8 mouse cellular contexts compared by ENCODE assay signal in the genomic region with DNA sequence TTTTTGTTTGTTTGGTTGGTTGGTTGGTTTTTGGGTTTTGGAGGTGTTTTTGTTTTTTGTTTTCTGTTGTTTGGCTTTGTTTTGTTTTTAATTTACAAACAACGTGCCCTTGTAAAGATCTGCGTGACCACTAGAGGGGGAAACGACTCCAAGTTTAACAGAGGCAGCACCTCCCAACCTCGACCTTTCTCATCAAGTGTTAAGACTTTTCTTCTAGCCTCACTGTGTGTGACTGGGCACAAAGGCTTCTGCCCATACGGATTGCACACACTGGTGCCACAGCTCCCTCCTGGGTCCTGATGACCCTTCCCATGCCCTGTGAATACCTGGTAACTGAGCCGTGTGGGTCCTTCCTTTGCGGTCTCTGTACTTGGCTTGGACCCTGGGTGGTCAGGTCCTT. TPM values are rescaled to one million over a fixed set of nuclear protein-coding genes. Genes with fewer than 3 reads are reported as not detected.
DNase-seq lines count a peak whose midpoint lies in the region; ATAC-seq and TF ChIP-seq lines count a peak whose summit lies in the region.

No protein-coding gene starts in this region.

- no peak for ATAC-seq in forebrain, embryonic 16.5 days
- ATAC-seq in forebrain, postnatal 0 days, result no peak

- H3K9me3 ChIP-seq in forebrain, embryonic 10.5 days, result no peaks in the 10 kb centered on the region
- no peaks in the 10 kb centered on the region for H3K9me3 ChIP-seq in forebrain, embryonic 16.5 days (ENCODE audit: control insufficient read depth, low read length)
- no peaks in the 10 kb centered on the region for H3K9me3 ChIP-seq in forebrain, postnatal 0 days (ENCODE audit: low read length)

- H3K4me1 ChIP-seq in forebrain, embryonic 10.5 days, result peaks cover 17% of the 10 kb centered on the region
- H3K4me1 ChIP-seq in forebrain, embryonic 16.5 days (replicated peaks; ENCODE audit: control insufficient read depth, insufficient read depth, low read length), result peaks cover 11% of the 10 kb centered on the region
- no peaks in the 10 kb centered on the region; the same call in 1 of the 2 replicates for H3K4me1 ChIP-seq in spleen, adult 2 months (ENCODE audit: control insufficient read depth, insufficient read depth, insufficient read length)
- peaks cover 5% of the 10 kb centered on the region; the same call in 1 of the 2 replicates for H3K4me1 ChIP-seq in forebrain, postnatal 0 days (ENCODE audit: insufficient read depth)
- H3K4me1 ChIP-seq in olfactory bulb, adult 2 months (ENCODE audit: control insufficient read depth, insufficient read depth, low read length), result peaks cover 30% of the 10 kb centered on the region

- no peak overlapping the region for H3K27ac ChIP-seq in forebrain, embryonic 10.5 days
- H3K27ac ChIP-seq in forebrain, embryonic 16.5 days (ENCODE audit: low read length), result no peak overlapping the region
- H3K27ac ChIP-seq in spleen, adult 2 months (ENCODE audit: insufficient read depth, low read length), result no peak overlapping the region
- H3K27ac ChIP-seq in forebrain, postnatal 0 days (ENCODE audit: low read depth, low read length), result no peak overlapping the region
- H3K27ac ChIP-seq in olfactory bulb, adult 2 months (ENCODE audit: insufficient read depth, low read depth, low read length), result peak overlapping the region; percentile 93

- TF ChIP-seq CTCF in spleen, adult 2 months (IDR thresholded peaks at IDR 0.05; ENCODE audit: extremely low read depth, insufficient read depth, insufficient read length, insufficient replicate concordance), result peak; percentile 6; the same call in 1 of the 2 replicates
- peak; percentile 59 for TF ChIP-seq CTCF in forebrain, postnatal 0 days (IDR thresholded peaks at IDR 0.05; ENCODE audit: low read depth)
- no peak for TF ChIP-seq CTCF in olfactory bulb, adult 2 months (IDR thresholded peaks at IDR 0.05; ENCODE audit: insufficient read depth, low read depth, low read length)

- intact Hi-C loops in left cerebral cortex, postnatal 10 days (cut with DNase I), result no loop called here

- no peak overlapping the region for H3K4me3 ChIP-seq in forebrain, embryonic 10.5 days
- no peak overlapping the region for H3K4me3 ChIP-seq in forebrain, embryonic 16.5 days (replicated peaks; ENCODE audit: low read length)
- no peak overlapping the region for H3K4me3 ChIP-seq in spleen, adult 2 months (ENCODE audit: extremely low read depth, insufficient read depth, insufficient read length)
- no peak overlapping the region for H3K4me3 ChIP-seq in forebrain, postnatal 0 days (ENCODE audit: low read depth, low read length)
- no peak overlapping the region for H3K4me3 ChIP-seq in olfactory bulb, adult 2 months (ENCODE audit: insufficient read depth, low read depth, low read length)

- H3K36me3 ChIP-seq in forebrain, embryonic 10.5 days (replicated peaks), result no peaks in the 10 kb centered on the region
- no peaks in the 10 kb centered on the region for H3K36me3 ChIP-seq in forebrain, embryonic 16.5 days (ENCODE audit: control insufficient read depth, insufficient read depth)
- no peaks in the 10 kb centered on the region for H3K36me3 ChIP-seq in spleen, adult 2 months (ENCODE audit: control insufficient read depth, insufficient read depth, low read length)
- no peaks in the 10 kb centered on the region for H3K36me3 ChIP-seq in forebrain, postnatal 0 days (ENCODE audit: insufficient read depth)

- peaks cover 23% of the 10 kb centered on the region for H3K27me3 ChIP-seq in forebrain, embryonic 10.5 days (ENCODE audit: poor library complexity, severe bottlenecking)
- H3K27me3 ChIP-seq in forebrain, embryonic 16.5 days (replicated peaks; ENCODE audit: control insufficient read depth, insufficient read depth, low read length), result no peaks in the 10 kb centered on the region
- H3K27me3 ChIP-seq in spleen, adult 2 months (ENCODE audit: control insufficient read depth, insufficient read depth, low read length), result no peaks in the 10 kb centered on the region
- no peaks in the 10 kb centered on the region for H3K27me3 ChIP-seq in forebrain, postnatal 0 days (ENCODE audit: insufficient read depth, low read length)

- peak; percentile 34 for DNase-seq in forebrain, embryonic 10.5 days (ENCODE audit: extremely low spot score, low spot score)
- DNase-seq in spleen, adult 2 months (ENCODE audit: low read depth in 1 of 2, low spot score in 2 of 2), result no peak
- DNase-seq in spleen, postnatal 14 days (ENCODE audit: low spot score in 2 of 2), result no peak
- peak; percentile 45 for DNase-seq in forebrain, postnatal 0 days
- DNase-seq in left cerebral cortex, postnatal 10 days (ENCODE audit: extremely low spot score in 1 of 2, low spot score in 2 of 2), result no peak
- DNase-seq in right cerebral cortex, adult 18-20 months, result no peak

- TF ChIP-seq POLR2A in spleen, adult 2 months (IDR thresholded peaks at IDR 0.05; ENCODE audit: low read depth, low read length), result no peak
- TF ChIP-seq POLR2A in olfactory bulb, adult 2 months (IDR thresholded peaks at IDR 0.05; ENCODE audit: insufficient read depth, low read depth, low read length), result no peak

- H3K4me2 ChIP-seq in forebrain, embryonic 16.5 days (ENCODE audit: low read length), result no peak overlapping the region
- H3K4me2 ChIP-seq in forebrain, postnatal 0 days (ENCODE audit: low read depth), result no peak overlapping the region

- H3K9ac ChIP-seq in forebrain, embryonic 16.5 days (replicated peaks; ENCODE audit: low read depth, low read length), result no peak overlapping the region
- H3K9ac ChIP-seq in forebrain, postnatal 0 days, result no peak overlapping the region

- 33% methylated on average over 7 of the region's 7 CpGs for WGBS in forebrain, embryonic 10.5 days
- 27% methylated on average over 7 of the region's 7 CpGs for WGBS in forebrain, embryonic 16.5 days
- WGBS in spleen, adult 2 months, result 28% methylated on average over 7 of the region's 7 CpGs
- 26% methylated on average over 7 of the region's 7 CpGs for WGBS in forebrain, postnatal 0 days
- WGBS in olfactory bulb, adult 2 months, result 21% methylated on average over 7 of the region's 7 CpGs

RNA-seq across cellular contexts. Expression of gene Gucy2e, which starts 30.5 kb away (rescaled TPM):
- polyA plus RNA-seq in forebrain, embryonic 10.5 days (2016; fragmentation: Nextera tagmentation; extraction: Ambion mirVana), result 0.04 and 0.06 TPM in 2 replicates
- polyA plus RNA-seq in forebrain, embryonic 16.5 days (2015; fragmentation: Nextera tagmentation; extraction: Ambion mirVana), result 0.56 and 0.68 TPM in 2 replicates
- 0.02 and 0.04 TPM in 2 replicates for polyA plus RNA-seq in spleen, adult 2 months (2012; rRNA removed)
- total RNA-seq in forebrain, postnatal 0 days (2014; rRNA removed), result 0.67 and 0.77 TPM in 2 replicates
- polyA plus RNA-seq in forebrain, postnatal 0 days (2015; fragmentation: Nextera tagmentation; extraction: Ambion mirVana), result 0.60 and 0.85 TPM in 2 replicates
- polyA plus RNA-seq in olfactory bulb, adult 2 months (2012; ENCODE audit: insufficient read depth, insufficient read length, low replicate concordance, missing spikeins), result not detected in 2 replicates
- under 1 TPM; 0.49 to 0.71 TPM for total RNA-seq in left cerebral cortex, postnatal 10 days (2021)

RNA-seq across cellular contexts. Expression of gene Cntrob, which starts 56.2 kb away (rescaled TPM):
- polyA plus RNA-seq in forebrain, embryonic 10.5 days (2016; fragmentation: Nextera tagmentation; extraction: Ambion mirVana), result 37.7 and 44.2 TPM in 2 replicates
- 31.0 and 32.5 TPM in 2 replicates for polyA plus RNA-seq in forebrain, embryonic 16.5 days (2015; fragmentation: Nextera tagmentation; extraction: Ambion mirVana)
- polyA plus RNA-seq in spleen, adult 2 months (2012; rRNA removed), result 9.2 and 10.9 TPM in 2 replicates
- 20.5 and 35.7 TPM in 2 replicates for total RNA-seq in forebrain, postnatal 0 days (2014; rRNA removed)
- polyA plus RNA-seq in forebrain, postnatal 0 days (2015; fragmentation: Nextera tagmentation; extraction: Ambion mirVana), result 12.1 and 13.0 TPM in 2 replicates
- polyA plus RNA-seq in olfactory bulb, adult 2 months (2012; ENCODE audit: insufficient read depth, insufficient read length, low replicate concordance, missing spikeins), result not detected in 2 replicates
- total RNA-seq in left cerebral cortex, postnatal 10 days (2021), result 10 to 100 TPM; 13.2 to 15.0 TPM

RNA-seq across cellular contexts. Expression of gene Trappc1, which starts 56.4 kb away (rescaled TPM):
- polyA plus RNA-seq in forebrain, embryonic 10.5 days (2016; fragmentation: Nextera tagmentation; extraction: Ambion mirVana), result 170 and 179 TPM in 2 replicates
- 162 and 166 TPM in 2 replicates for polyA plus RNA-seq in forebrain, embryonic 16.5 days (2015; fragmentation: Nextera tagmentation; extraction: Ambion mirVana)
- polyA plus RNA-seq in spleen, adult 2 months (2012; rRNA removed), result 21.2 and 28.6 TPM in 2 replicates
- 124 and 133 TPM in 2 replicates for total RNA-seq in forebrain, postnatal 0 days (2014; rRNA removed)
- polyA plus RNA-seq in forebrain, postnatal 0 days (2015; fragmentation: Nextera tagmentation; extraction: Ambion mirVana), result 149 and 178 TPM in 2 replicates
- not detected in 2 replicates for polyA plus RNA-seq in olfactory bulb, adult 2 months (2012; ENCODE audit: insufficient read depth, insufficient read length, low replicate concordance, missing spikeins)
- total RNA-seq in left cerebral cortex, postnatal 10 days (2021), result 10 to 100 TPM; 68.9 to 69.5 TPM

RNA-seq across cellular contexts. Expression of gene Kcnab3, which starts 58.7 kb away (rescaled TPM):
- 1.1 and 1.2 TPM in 2 replicates for polyA plus RNA-seq in forebrain, embryonic 10.5 days (2016; fragmentation: Nextera tagmentation; extraction: Ambion mirVana)
- polyA plus RNA-seq in forebrain, embryonic 16.5 days (2015; fragmentation: Nextera tagmentation; extraction: Ambion mirVana), result 5.7 and 6.0 TPM in 2 replicates
- polyA plus RNA-seq in spleen, adult 2 months (2012; rRNA removed), result 0.92 and 1.2 TPM in 2 replicates
- total RNA-seq in forebrain, postnatal 0 days (2014; rRNA removed), result 5.5 and 5.8 TPM in 2 replicates
- 4.2 and 4.4 TPM in 2 replicates for polyA plus RNA-seq in forebrain, postnatal 0 days (2015; fragmentation: Nextera tagmentation; extraction: Ambion mirVana)
- polyA plus RNA-seq in olfactory bulb, adult 2 months (2012; ENCODE audit: insufficient read depth, insufficient read length, low replicate concordance, missing spikeins), result not detected in 2 replicates
- total RNA-seq in left cerebral cortex, postnatal 10 days (2021), result 10 to 100 TPM; 12.3 to 17.9 TPM

Comparison
In these comparisons a context has a peak if more than half of its experiments do, and no peak if none do; other contexts are left out.
1. DNase-seq: peak in forebrain, embryonic 10.5 days (single experiment) and forebrain, postnatal 0 days (single experiment); none in spleen, adult 2 months (0 of 2), spleen, postnatal 14 days (0 of 2), left cerebral cortex, postnatal 10 days (0 of 2) and right cerebral cortex, adult 18-20 months (single experiment).
2. RNA of gene Trappc1, which starts 56.4 kb away (polyA plus RNA-seq): 170 to 179 TPM in forebrain, embryonic 10.5 days, 162 to 166 TPM in forebrain, embryonic 16.5 days, 149 to 178 TPM in forebrain, postnatal 0 days and 21.2 to 28.6 TPM in spleen, adult 2 months; not detected in olfactory bulb, adult 2 months; every median in the first group is over 10 times any median in the second.